Mouse (Mus musculus) spleen, adult 2 months (tissue): ENCODE results near the gene Mapk10. TPM values are rescaled to one million over a fixed set of nuclear protein-coding genes. Genes with fewer than 3 reads are reported as not detected.

Source experiments
- DNase-seq, 2 experiments: peaks; one replicate each; pipeline versions ENCODE4 v3.0.0 to v3.0.0-alpha.2; 2012 to 2021; ENCODE audit warnings: low spot score in 2 of 2, low read depth in 1 of 2
- H3K27ac ChIP-seq: fragments of 200-500 bp; 2 replicates; pipeline ENCODE4 v1.5.1; 2012; ENCODE audit warnings: low read length, inconsistent platforms; ENCODE audit not compliant: insufficient read depth
- H3K27me3 ChIP-seq: fragments of 200-500 bp; 2 replicates; pipeline ENCODE4 v1.6.1; 2012; ENCODE audit warnings: mild to moderate bottlenecking, moderate library complexity, low read length, inconsistent platforms; ENCODE audit not compliant: control insufficient read depth, insufficient read depth
- H3K36me3 ChIP-seq: fragments of 200-500 bp; 2 replicates; pipeline ENCODE4 v1.6.1; 2012; ENCODE audit warnings: mild to moderate bottlenecking, low read length, inconsistent platforms; ENCODE audit not compliant: control insufficient read depth, insufficient read depth
- H3K4me1 ChIP-seq: fragments of 200-500 bp; 2 replicates; pipeline ENCODE4 v1.6.1; 2011; ENCODE audit warnings: inconsistent platforms; ENCODE audit not compliant: control insufficient read depth, insufficient read depth, insufficient read length
- H3K4me3 ChIP-seq: fragments of 200-500 bp; 2 replicates; pipeline ENCODE4 v1.5.1; 2011; ENCODE audit warnings: mild to moderate bottlenecking, inconsistent platforms; ENCODE audit not compliant: insufficient read depth, insufficient read length; ENCODE audit errors: extremely low read depth
- CTCF ChIP-seq: fragments of 200-500 bp; IDR thresholded peaks from 2 replicates; pipeline ENCODE4 v1.5.1; 2011; ENCODE audit warnings: mild to moderate bottlenecking, inconsistent platforms; ENCODE audit not compliant: insufficient read depth, insufficient read length, insufficient replicate concordance; ENCODE audit errors: extremely low read depth
- POLR2A ChIP-seq: fragments of 200-500 bp; IDR thresholded peaks from 2 replicates; pipeline ENCODE4 v1.6.1; 2011; ENCODE audit warnings: low read depth, low read length, inconsistent platforms
- WGBS: fragments of 180-500 bp; shearing (Covaris S2); methylation state at CpG from one replicate; pipeline ENCODE4 v1.1.7; 2018; 5-methylcytosine and 5-hydroxymethylcytosine counted together
- polyA plus RNA-seq: library from polyadenylated mRNA; depleted of rRNA; stranded (reverse); fragments of >200 nt; gene quantifications from 2 replicates; pipeline ENCODE4 v1.2.3, GENCODE M21; 2012

Gene Mapk10
- polyA plus RNA-seq, 1 experiment = 0.05 TPM

DNA sequence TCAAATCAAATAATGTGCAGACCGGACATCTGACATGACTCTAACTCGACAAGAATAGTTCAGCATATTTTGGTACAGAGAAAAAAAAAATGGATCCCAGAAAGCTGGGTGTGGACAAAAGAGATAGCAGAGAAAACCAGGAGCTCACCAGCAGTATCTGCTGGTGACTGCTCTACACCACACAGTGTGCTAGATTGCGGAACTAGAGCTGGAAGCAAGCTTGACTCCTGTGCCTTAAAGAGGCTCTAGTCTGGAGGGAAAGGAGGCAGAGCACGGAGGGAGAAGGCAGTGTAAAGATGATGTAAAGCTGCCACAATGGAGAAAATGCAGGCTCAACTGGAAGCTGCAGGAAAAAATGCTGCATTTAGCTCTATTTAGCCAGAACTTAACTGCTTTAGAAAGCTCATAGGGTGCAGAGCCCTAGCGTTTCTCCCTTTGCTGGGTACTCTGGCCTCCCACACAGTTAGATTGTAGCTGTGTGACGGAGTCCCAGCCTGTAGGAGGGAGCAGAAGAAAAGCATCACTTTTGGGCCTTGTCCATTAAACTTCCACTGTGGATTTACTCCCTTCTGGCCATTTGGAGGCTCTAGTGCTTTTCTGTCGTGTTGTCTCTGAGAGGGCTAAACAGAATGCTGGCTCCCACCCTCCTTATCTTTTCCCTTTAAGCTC is 188.5 kb downstream of the Mapk10 start:
- 75% methylated on average over 7 of the region's 7 CpGs for WGBS
- TF ChIP-seq POLR2A (no peak), CTCF (no peak)
- H3K27ac ChIP-seq = no peak overlapping the region
- no peak for DNase-seq
- H3K4me1 ChIP-seq = no peaks in the 10 kb centered on the region
- H3K4me3 ChIP-seq = no peak overlapping the region
- no peaks in the 10 kb centered on the region for H3K36me3 ChIP-seq
- no peaks in the 10 kb centered on the region for H3K27me3 ChIP-seq

- no peak for DNase-seq
- no peak for TF ChIP-seq CTCF
- no peak for TF ChIP-seq POLR2A
- Histone ChIP-seq H3K4me1 (no peaks in the 10 kb centered on the region), H3K36me3 (no peaks in the 10 kb centered on the region), H3K27ac (no peak overlapping the region), H3K4me3 (no peak overlapping the region), H3K27me3 (no peaks in the 10 kb centered on the region)
- WGBS = 75% methylated on average over 8 of the region's 8 CpGs
Observed at GRCm38 (mm10) chr5:103021479-103021878, 189.7 kb downstream of the Mapk10 start.

DNA sequence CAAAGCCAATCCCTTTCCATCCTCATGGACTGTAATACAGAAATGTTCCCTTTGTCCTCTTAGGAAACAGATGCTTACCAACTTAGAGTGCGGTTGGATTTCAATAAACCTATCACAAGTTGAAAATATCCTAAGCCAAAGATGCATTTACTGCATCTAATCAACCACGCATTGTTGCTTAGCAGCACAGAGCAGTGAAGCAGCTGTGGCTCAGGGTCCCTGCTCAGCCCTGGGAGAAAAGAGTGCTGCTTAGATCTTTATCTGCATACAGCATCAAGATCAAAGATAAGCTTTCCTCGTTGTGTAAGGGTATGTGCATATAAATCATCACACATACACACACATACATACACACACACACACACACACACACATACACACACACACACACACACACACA is 190.2 kb downstream of the Mapk10 start:
- Histone ChIP-seq H3K27me3 (no peaks in the 10 kb centered on the region), H3K4me3 (no peak overlapping the region), H3K4me1 (no peaks in the 10 kb centered on the region), H3K36me3 (no peaks in the 10 kb centered on the region), H3K27ac (no peak overlapping the region)
- no peak for DNase-seq
- 55% methylated on average over 3 of the region's 3 CpGs for WGBS
- no peak for TF ChIP-seq POLR2A
- TF ChIP-seq CTCF = no peak

DNA sequence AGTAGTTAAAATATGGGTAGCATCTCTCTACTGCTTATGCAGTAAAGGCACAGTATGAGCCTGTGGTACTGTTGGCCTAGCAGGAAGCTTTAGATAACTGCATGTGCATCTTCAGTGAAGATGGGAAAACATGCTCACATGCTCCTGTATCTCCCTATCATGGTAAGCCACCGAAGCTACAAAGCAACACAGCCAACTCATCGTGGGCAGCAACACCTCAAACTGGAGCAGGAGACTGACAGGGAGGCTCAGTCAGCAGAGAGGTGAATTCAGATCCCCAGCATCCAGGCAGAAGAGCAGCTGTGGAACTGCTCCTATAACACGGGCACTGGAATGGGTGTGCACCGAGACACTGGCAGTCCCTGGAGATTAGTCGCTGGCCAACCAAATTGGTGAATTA is 191.0 kb downstream of the Mapk10 start:
- Histone ChIP-seq H3K4me3 (no peak overlapping the region), H3K36me3 (no peaks in the 10 kb centered on the region), H3K27ac (no peak overlapping the region), H3K4me1 (no peaks in the 10 kb centered on the region), H3K27me3 (no peaks in the 10 kb centered on the region)
- TF ChIP-seq POLR2A = no peak
- no peak for TF ChIP-seq CTCF
- no peak for DNase-seq
- WGBS = 90% methylated on average over 5 of the region's 5 CpGs

DNA sequence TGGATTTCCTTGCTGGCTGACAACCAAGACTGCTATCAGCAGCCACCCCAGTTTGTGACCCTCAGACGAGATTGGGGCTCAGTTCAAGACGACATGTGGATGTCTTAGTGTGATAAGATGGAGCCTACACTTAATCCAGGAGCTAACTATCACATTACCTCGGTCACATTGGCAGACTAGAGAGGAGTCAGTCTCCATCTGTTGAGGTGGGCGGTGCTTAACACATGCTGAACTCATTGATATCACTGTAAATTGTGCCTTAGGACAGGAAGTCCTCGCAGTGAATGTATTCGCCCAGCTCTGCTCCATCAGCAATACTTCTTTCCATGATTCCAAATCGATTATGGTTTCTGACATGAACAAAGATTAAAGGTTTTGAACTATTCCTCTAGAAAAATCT is 193.5 kb downstream of the Mapk10 start:
- WGBS = 79% methylated on average over 7 of the region's 7 CpGs
- Histone ChIP-seq H3K4me1 (no peaks in the 10 kb centered on the region), H3K4me3 (no peak overlapping the region), H3K27ac (no peak overlapping the region), H3K27me3 (no peaks in the 10 kb centered on the region), H3K36me3 (no peaks in the 10 kb centered on the region)
- no peak for DNase-seq
- no peak for TF ChIP-seq POLR2A
- no peak for TF ChIP-seq CTCF

- Histone ChIP-seq H3K4me3 (no peak overlapping the region), H3K27me3 (no peaks in the 10 kb centered on the region), H3K36me3 (no peaks in the 10 kb centered on the region), H3K4me1 (no peaks in the 10 kb centered on the region), H3K27ac (no peak overlapping the region)
- no peak for TF ChIP-seq CTCF
- TF ChIP-seq POLR2A = no peak
- no peak for DNase-seq
- 94% methylated on average over 4 of the region's 4 CpGs for WGBS
Observed at GRCm38 (mm10) chr5:103014309-103014708, 196.8 kb downstream of the Mapk10 start.

- 86% methylated on average over 4 of the region's 4 CpGs for WGBS
- H3K4me1 ChIP-seq = no peaks in the 10 kb centered on the region
Observed at GRCm38 (mm10) chr5:103008894-103009293, 202.2 kb downstream of the Mapk10 start.

More at GRCm38 (mm10) chr5:103008894-103009293, 202.2 kb downstream of the Mapk10 start:
- Histone ChIP-seq H3K27me3 (no peaks in the 10 kb centered on the region), H3K27ac (no peak overlapping the region), H3K36me3 (no peaks in the 10 kb centered on the region), H3K4me3 (no peak overlapping the region)
- no peak for TF ChIP-seq POLR2A
- TF ChIP-seq CTCF = no peak
- no peak for DNase-seq
